Comparison of ENCODE assay signal across 24 mouse cellular contexts in the genomic region with DNA sequence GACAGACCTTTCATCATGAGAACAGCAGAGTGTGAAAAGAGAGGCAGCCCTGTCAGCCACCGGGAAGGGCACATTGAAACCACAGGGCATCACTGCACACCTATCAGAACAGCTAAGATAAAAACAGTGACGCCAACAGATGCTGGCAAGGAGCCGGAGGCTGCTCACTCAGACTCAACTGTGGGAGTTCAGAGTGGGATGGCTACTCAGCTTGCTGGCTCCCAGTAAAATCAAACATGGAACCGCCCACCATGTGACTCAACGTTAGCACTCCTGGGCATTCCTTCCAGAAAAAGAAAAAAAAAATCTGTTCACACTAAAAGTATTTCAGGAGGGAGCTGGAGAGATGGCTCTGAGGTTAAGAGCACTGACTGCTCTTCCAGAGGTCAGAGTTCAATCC. TPM values are rescaled to one million over a fixed set of nuclear protein-coding genes. Genes with fewer than 3 reads are reported as not detected.
DNase-seq lines count a peak whose midpoint lies in the region.
"Had no signal": no experiment of that assay in that cellular context is flagged by ENCODE, and none has a peak within 500 bp of the region (broad histone marks: within the 10 kb centered on the region; RNA-seq: fewer than 3 reads in every experiment).

No protein-coding gene starts in this region.

- intact Hi-C loops in left cerebral cortex, postnatal 4 days (cut with DNase I) = no loop called here

- peaks cover 7% of the 10 kb centered on the region for H3K9me3 ChIP-seq in forebrain, embryonic 10.5 days
- H3K9me3 ChIP-seq: embryonic facial prominence, embryonic 10.5 days; hindbrain, embryonic 15.5 days had no signal

- peak; percentile 37 for DNase-seq in left cerebral cortex, adult 11 months (ENCODE audit: low spot score)
- DNase-seq in left cerebral cortex, postnatal 4 days = no peak
- DNase-seq in MN1 (ENCODE audit: low spot score) = peak; percentile 12
- DNase-seq in frontal cortex, postnatal 36 days (ENCODE audit: low spot score in 2 of 2) = peak; percentile 72 to 77
- DNase-seq in right cerebral cortex, postnatal 36 days (ENCODE audit: low spot score in 2 of 2) = peak; percentile 73 to 82
- DNase-seq in spleen, postnatal 10 days (ENCODE audit: low spot score in 2 of 2) = no peak
- no peak for DNase-seq in forebrain, embryonic 10.5 days (ENCODE audit: extremely low spot score, low spot score)
- DNase-seq: adrenal gland, adult 2 months; cerebellum, adult 18-20 months; gastrocnemius, postnatal 14 days; kidney, postnatal 10 days; midbrain, embryonic 14.5 days; thymus, adult 18-20 months had no signal

- H3K27me3 ChIP-seq in forebrain, embryonic 10.5 days (ENCODE audit: poor library complexity, severe bottlenecking) = peaks cover 54% of the 10 kb centered on the region

- WGBS in forebrain, embryonic 10.5 days = 75% methylated on average over 5 of the region's 5 CpGs

- H3K27ac ChIP-seq in forebrain, embryonic 10.5 days = no peak overlapping the region
- H3K27ac ChIP-seq: embryonic facial prominence, embryonic 10.5 days; hindbrain, embryonic 15.5 days; limb, embryonic 13.5 days; liver, embryonic 14.5 days had no signal

- H3K4me3 ChIP-seq in forebrain, embryonic 10.5 days = no peak overlapping the region
- H3K4me3 ChIP-seq: embryonic facial prominence, embryonic 10.5 days; hindbrain, embryonic 15.5 days; limb, embryonic 13.5 days had no signal

- H3K36me3 ChIP-seq in forebrain, embryonic 10.5 days (replicated peaks) = no peaks in the 10 kb centered on the region
- H3K36me3 ChIP-seq: embryonic facial prominence, embryonic 10.5 days; hindbrain, embryonic 15.5 days; limb, embryonic 13.5 days had no signal

- H3K4me1 ChIP-seq in forebrain, embryonic 10.5 days = no peaks in the 10 kb centered on the region
- H3K4me1 ChIP-seq: embryonic facial prominence, embryonic 10.5 days; hindbrain, embryonic 15.5 days; limb, embryonic 13.5 days had no signal

RNA-seq across cellular contexts. Expression of a gene that starts 17.8 kb away (rescaled TPM):
- total RNA-seq in left cerebral cortex, postnatal 4 days (2021) = not detected
- polyA plus RNA-seq in forebrain, embryonic 10.5 days (2016; fragmentation: Nextera tagmentation; extraction: Ambion mirVana) = 0.05 TPM in 1 of 2 replicates, not detected in the other
- total RNA-seq: adrenal gland, adult 2 months; gastrocnemius, postnatal 14 days; heart, postnatal 25 days; layer of hippocampus, postnatal 10 days; megakaryocyte progenitor cell, adult 5-6 weeks had no signal
- polyA plus RNA-seq: forebrain, embryonic 16.5 days; hindbrain, embryonic 15.5 days; intestine, postnatal 0 days; limb, embryonic 13.5 days; lung, embryonic 16.5 days; midbrain, embryonic 14.5 days; urinary bladder, adult 2 months had no signal

RNA-seq across cellular contexts. Expression of a gene that starts 28.0 kb away (rescaled TPM):
- total RNA-seq in left cerebral cortex, postnatal 4 days (2021) = 1 to 10 TPM; 3.4 to 6.3 TPM
- polyA plus RNA-seq in forebrain, embryonic 10.5 days (2016; fragmentation: Nextera tagmentation; extraction: Ambion mirVana) = 10.4 and 13.8 TPM in 2 replicates

RNA-seq across cellular contexts. Expression of a gene that starts 52.0 kb away (rescaled TPM):
- total RNA-seq in left cerebral cortex, postnatal 4 days (2021) = not detected
- 13.8 and 19.7 TPM in 2 replicates for polyA plus RNA-seq in forebrain, embryonic 10.5 days (2016; fragmentation: Nextera tagmentation; extraction: Ambion mirVana)
- total RNA-seq: adrenal gland, adult 2 months; gastrocnemius, postnatal 14 days; layer of hippocampus, postnatal 10 days had no signal
- polyA plus RNA-seq: adrenal gland, adult 2 months had no signal

Comparison
In these comparisons a context has a peak if more than half of its experiments do, and no peak if none do; other contexts are left out.
1. DNase-seq: peak in left cerebral cortex, adult 11 months (single experiment), MN1 (single experiment), frontal cortex, postnatal 36 days (2 of 2) and right cerebral cortex, postnatal 36 days (2 of 2); none in left cerebral cortex, postnatal 4 days (single experiment), spleen, postnatal 10 days (0 of 2) and forebrain, embryonic 10.5 days (single experiment).